ENCODE assay signal across 16 mouse cellular contexts in genomic region chr5:141111666-141112065, GRCm38 (mm10).
DNase-seq lines count a peak whose midpoint lies in the region; ATAC-seq and TF ChIP-seq lines count a peak whose summit lies in the region.
"Had no signal": no experiment of that assay in that cellular context is flagged by ENCODE, and none has a peak within 500 bp of the region (broad histone marks: within the 10 kb centered on the region; RNA-seq: fewer than 3 reads in every experiment).

No protein-coding gene starts in this region.

- POLR2A ChIA-PET in Patski (lab: Charles Lee) = no interaction called here

- ATAC-seq in intestine, postnatal 0 days = no peak
- ATAC-seq in intestine, embryonic 16.5 days = no peak
- ATAC-seq in Patski = no peak
- no peak for ATAC-seq in embryonic facial prominence, embryonic 14.5 days (ENCODE audit: low read depth)
- ATAC-seq: forebrain, embryonic 16.5 days had no signal

- H3K4me2 ChIP-seq in intestine, postnatal 0 days (replicated peaks; ENCODE audit: low read depth) = no peak overlapping the region
- no peak overlapping the region for H3K4me2 ChIP-seq in intestine, embryonic 16.5 days (ENCODE audit: low read depth, low read length)
- H3K4me2 ChIP-seq in embryonic facial prominence, embryonic 14.5 days (ENCODE audit: low read depth, low read length) = no peak overlapping the region
- H3K4me2 ChIP-seq: embryonic facial prominence, embryonic 13.5 days had no signal

- TF ChIP-seq CTCF in intestine, postnatal 0 days (IDR thresholded peaks at IDR 0.05; ENCODE audit: low read depth) = 0 out of 2 replicates have a peak, but pooled peaks have one; percentile 14
- TF ChIP-seq CTCF in thymus, adult 2 months (IDR thresholded peaks at IDR 0.05; ENCODE audit: borderline replicate concordance, control insufficient read depth, extremely low read depth, insufficient read depth, low read length, poor library complexity) = no peak
- TF ChIP-seq CTCF in Patski (IDR thresholded peaks at IDR 0.05) = peak; percentile 45

- no peaks in the 10 kb centered on the region for H3K27me3 ChIP-seq in intestine, postnatal 0 days (replicated peaks; ENCODE audit: control insufficient read depth, insufficient read depth, low read length)
- H3K27me3 ChIP-seq in intestine, embryonic 16.5 days (replicated peaks; ENCODE audit: control insufficient read depth, insufficient read depth, low read length) = no peaks in the 10 kb centered on the region
- no peaks in the 10 kb centered on the region for H3K27me3 ChIP-seq in thymus, adult 2 months (ENCODE audit: control insufficient read depth, insufficient read depth, low read length)
- no peaks in the 10 kb centered on the region for H3K27me3 ChIP-seq in Patski
- no peaks in the 10 kb centered on the region for H3K27me3 ChIP-seq in embryonic facial prominence, embryonic 14.5 days (replicated peaks; ENCODE audit: control insufficient read depth, insufficient read depth, low read length)
- H3K27me3 ChIP-seq: embryonic facial prominence, embryonic 13.5 days had no signal

- TF ChIP-seq POLR2A in thymus, adult 2 months (IDR thresholded peaks at IDR 0.05; ENCODE audit: control insufficient read depth, extremely low read depth, insufficient read depth, low read length, poor library complexity) = no peak

- no peaks in the 10 kb centered on the region for H3K36me3 ChIP-seq in intestine, postnatal 0 days (ENCODE audit: control insufficient read depth, insufficient read depth)
- H3K36me3 ChIP-seq in intestine, embryonic 16.5 days (ENCODE audit: control insufficient read depth, insufficient read depth, low read length) = no peaks in the 10 kb centered on the region
- no peaks in the 10 kb centered on the region for H3K36me3 ChIP-seq in thymus, adult 2 months (ENCODE audit: control insufficient read depth, insufficient read depth, low read length)
- H3K36me3 ChIP-seq in embryonic facial prominence, embryonic 14.5 days (ENCODE audit: control insufficient read depth, insufficient read depth, low read length) = no peaks in the 10 kb centered on the region
- H3K36me3 ChIP-seq: embryonic facial prominence, embryonic 13.5 days; hindbrain, embryonic 10.5 days had no signal

- no peaks in the 10 kb centered on the region for H3K4me1 ChIP-seq in intestine, postnatal 0 days (replicated peaks; ENCODE audit: control insufficient read depth, insufficient read depth, low read length)
- no peaks in the 10 kb centered on the region for H3K4me1 ChIP-seq in intestine, embryonic 16.5 days (ENCODE audit: control insufficient read depth, insufficient read depth, low read length)
- no peaks in the 10 kb centered on the region for H3K4me1 ChIP-seq in thymus, adult 2 months (replicated peaks; ENCODE audit: control insufficient read depth, insufficient read depth, low read length)
- no peaks in the 10 kb centered on the region for H3K4me1 ChIP-seq in embryonic facial prominence, embryonic 14.5 days (ENCODE audit: control insufficient read depth, insufficient read depth, low read length)
- H3K4me1 ChIP-seq: embryonic facial prominence, embryonic 13.5 days had no signal

- H3K9me3 ChIP-seq in intestine, postnatal 0 days (ENCODE audit: control insufficient read depth) = no peaks in the 10 kb centered on the region
- H3K9me3 ChIP-seq in intestine, embryonic 16.5 days (ENCODE audit: control insufficient read depth, low read length) = no peaks in the 10 kb centered on the region
- H3K9me3 ChIP-seq in embryonic facial prominence, embryonic 14.5 days (ENCODE audit: control insufficient read depth, low read length) = no peaks in the 10 kb centered on the region
- H3K9me3 ChIP-seq: embryonic facial prominence, embryonic 13.5 days had no signal

- no peak overlapping the region for H3K27ac ChIP-seq in intestine, postnatal 0 days (ENCODE audit: low read depth, low read length)
- H3K27ac ChIP-seq in intestine, embryonic 16.5 days (ENCODE audit: low read length) = no peak overlapping the region
- H3K27ac ChIP-seq in thymus, adult 2 months (ENCODE audit: control insufficient read depth, insufficient read depth, low read length) = no peak overlapping the region
- no peak overlapping the region for H3K27ac ChIP-seq in embryonic facial prominence, embryonic 14.5 days (replicated peaks; ENCODE audit: low read depth, low read length)
- H3K27ac ChIP-seq: embryonic facial prominence, embryonic 13.5 days; hindbrain, embryonic 10.5 days had no signal

- 92% methylated on average over 3 of the region's 3 CpGs for WGBS in intestine, postnatal 0 days
- WGBS in intestine, embryonic 16.5 days = 88% methylated on average over 3 of the region's 3 CpGs
- 92% methylated on average over 3 of the region's 3 CpGs for WGBS in thymus, adult 2 months
- 86% methylated on average over 3 of the region's 3 CpGs for WGBS in embryonic facial prominence, embryonic 14.5 days

- peak; percentile 2 for DNase-seq in thymus, adult 2 months
- no peak for DNase-seq in thymus, adult 18-20 months
- no peak for DNase-seq in Patski (ENCODE audit: low read depth, low spot score)
- DNase-seq in embryonic facial prominence, embryonic 14.5 days (ENCODE audit: low spot score) = peak; percentile 12
- no peak for DNase-seq in ovary, adult 18-20 months (ENCODE audit: low spot score)
- DNase-seq in ovary, postnatal 10 days (ENCODE audit: low spot score) = no peak
- DNase-seq: cerebellum, adult 11-12 months; kidney, postnatal 10 days; layer of hippocampus, postnatal 36 days; liver had no signal

- no peak overlapping the region for H3K4me3 ChIP-seq in intestine, postnatal 0 days (ENCODE audit: low read depth, low read length)
- no peak overlapping the region for H3K4me3 ChIP-seq in intestine, embryonic 16.5 days (ENCODE audit: low read length)
- H3K4me3 ChIP-seq in thymus, adult 2 months (ENCODE audit: control insufficient read depth, insufficient read depth, low read length) = no peak overlapping the region
- H3K4me3 ChIP-seq in embryonic facial prominence, embryonic 14.5 days (ENCODE audit: low read depth, low read length) = no peak overlapping the region
- H3K4me3 ChIP-seq: embryonic facial prominence, embryonic 13.5 days; hindbrain, embryonic 10.5 days; myocyte had no signal

- H3K9ac ChIP-seq in intestine, postnatal 0 days (ENCODE audit: low read depth, low read length) = no peak overlapping the region
- H3K9ac ChIP-seq in intestine, embryonic 16.5 days (ENCODE audit: low read depth, low read length) = no peak overlapping the region
- no peak overlapping the region for H3K9ac ChIP-seq in embryonic facial prominence, embryonic 14.5 days (ENCODE audit: low read depth, low read length)
- H3K9ac ChIP-seq: embryonic facial prominence, embryonic 13.5 days had no signal

- in situ Hi-C loops in Patski (cut with MboI; ENCODE audit: low pct_unique_long_range_greater_than_20kb) = no loop called here

- CTCF ChIA-PET in Patski (lab: Charles Lee) = no interaction called here

Comparison
In these comparisons a context has a peak if more than half of its experiments do, and no peak if none do; other contexts are left out.
1. DNase-seq: peak in thymus, adult 2 months (single experiment) and embryonic facial prominence, embryonic 14.5 days (single experiment); none in thymus, adult 18-20 months (0 of 2), Patski (single experiment), ovary, adult 18-20 months (single experiment) and ovary, postnatal 10 days (single experiment).